Mouse (Mus musculus) megakaryocyte, embryonic 14.5 days (primary cell): Measurements from ENCODE around the gene Prkcz.

Experiments
- FLI1 ChIP-seq: IDR thresholded peaks from 2 replicates; pipeline ENCODE4 v1.6.1; 2012; ENCODE audit warnings: low read length, inconsistent platforms, mixed read lengths
- GATA1 ChIP-seq: IDR thresholded peaks from 3 replicates; pipeline ENCODE4 v1.6.1; 2012; ENCODE audit warnings: mixed read lengths, low read length, inconsistent platforms, borderline replicate concordance

DNA sequence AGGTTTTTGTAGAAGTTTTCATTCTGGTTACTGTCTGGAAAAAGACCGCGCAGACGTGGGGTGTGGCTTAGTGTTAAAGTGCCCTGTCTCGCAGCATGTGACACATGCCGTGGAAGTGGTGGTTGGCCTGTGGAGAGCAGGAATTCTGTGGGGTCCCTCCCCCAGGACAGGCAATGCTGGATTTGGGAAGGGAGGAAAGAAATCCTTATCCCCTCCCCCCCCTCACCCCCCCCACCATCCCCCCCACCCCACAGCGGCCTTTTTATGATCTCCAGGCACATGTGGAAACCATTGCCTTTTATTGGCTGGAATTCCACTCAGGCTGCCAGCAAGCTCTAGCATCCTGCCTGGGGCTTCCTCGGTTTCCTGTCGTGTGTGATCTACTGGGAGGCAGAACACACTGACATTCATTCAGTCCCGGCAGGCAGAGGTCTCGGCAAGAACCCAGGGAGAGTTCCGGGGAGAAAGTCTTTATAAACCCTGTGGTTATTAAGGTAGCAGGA, 78.1 kb downstream of the Prkcz start:
- TF ChIP-seq GATA1 (no peak), FLI1 (no peak)
